Mouse (Mus musculus) heart, postnatal 0 days (tissue): ENCODE data around the gene Dcaf6. TPM values are rescaled to one million over a fixed set of nuclear protein-coding genes. Genes with fewer than 3 reads are reported as not detected.
A peak's percentile ranks its signal among the peaks of the same experiment; 100 is the strongest.

Experiments
- ATAC-seq: fragments of 200-750 bp; cut with Nextera tagmentation; 2 replicates; pipeline ENCODE4 v1.8.0; 2017; ENCODE audit warnings: low read depth, moderate number of reproducible peaks, moderate library complexity; ENCODE audit not compliant: insufficient read depth
- DNase-seq: peaks from one replicate; pipeline ENCODE4 v3.0.0-alpha.2; 2016; ENCODE audit warnings: low spot score
- H3K27ac ChIP-seq: fragments of 300-500 bp; sonication (generic); 2 replicates; pipeline ENCODE4 v1.5.1; 2014; ENCODE audit warnings: low read depth, mild to moderate bottlenecking
- H3K27me3 ChIP-seq: fragments of 300-500 bp; sonication (generic); 2 replicates; pipeline ENCODE4 v1.6.1; 2014; ENCODE audit warnings: low read length, mixed read lengths; ENCODE audit not compliant: control insufficient read depth, insufficient read depth
- H3K36me3 ChIP-seq: fragments of 300-500 bp; sonication (generic); replicated peaks from 2 replicates; pipeline ENCODE4 v1.6.1; 2014; ENCODE audit warnings: low read length, mixed read lengths; ENCODE audit not compliant: control insufficient read depth, insufficient read depth
- H3K4me1 ChIP-seq: fragments of 300-500 bp; sonication (generic); 2 replicates; pipeline ENCODE4 v1.6.1; 2014; ENCODE audit warnings: antibody characterized with exemption; ENCODE audit not compliant: control insufficient read depth, insufficient read depth
- H3K4me2 ChIP-seq: fragments of 300-500 bp; sonication (generic); 2 replicates; pipeline ENCODE4 v1.6.1; 2014; ENCODE audit warnings: low read depth, mild to moderate bottlenecking, low read length, moderate library complexity
- H3K4me3 ChIP-seq: fragments of 300-500 bp; sonication (generic); 2 replicates; pipeline ENCODE4 v1.5.1; 2014; ENCODE audit warnings: low read depth, low read length
- H3K9ac ChIP-seq: fragments of 300-500 bp; sonication (generic); replicated peaks from 2 replicates; pipeline ENCODE4 v1.6.1; 2014; ENCODE audit warnings: low read depth, low read length, mixed read lengths
- H3K9me3 ChIP-seq: fragments of 300-500 bp; sonication (generic); replicated peaks from 2 replicates; pipeline ENCODE4 v1.6.1; 2016; ENCODE audit warnings: low read length; ENCODE audit not compliant: control insufficient read depth
- CTCF ChIP-seq: IDR thresholded peaks from 2 replicates; pipeline ENCODE4 v1.5.1; 2016; ENCODE audit warnings: antibody characterized with exemption, control low read depth, low read depth
- EP300 ChIP-seq: IDR thresholded peaks from 2 replicates; pipeline ENCODE4 v1.6.1; 2016; ENCODE audit warnings: antibody characterized with exemption, low read depth
- WGBS: fragments of 180-500 bp; shearing (Covaris S2); extraction: QIAGEN DNeasy Blood & Tissue Kit; methylation state at CpG from one replicate; pipeline ENCODE4 v1.1.7; 2014; 5-methylcytosine and 5-hydroxymethylcytosine counted together
- polyA plus RNA-seq: library from polyadenylated mRNA; unstranded; fragments of >200 nt; fragmentation: Nextera tagmentation; extraction: Ambion mirVana; gene quantifications from 2 replicates; pipeline ENCODE4 v1.2.1, GENCODE M21; 2015
- total RNA-seq: library from RNA; depleted of rRNA; stranded (reverse); fragments of >200 nt; gene quantifications from 2 replicates; pipeline ENCODE4 v1.2.3, GENCODE M21; 2014; ENCODE audit warnings: low replicate concordance; rRNA removed

The Dcaf6 gene
- total and polyA plus RNA-seq, 2 experiments from 2014 or later, result 21.5 to 24.1 TPM

- Histone ChIP-seq H3K36me3 (no peaks in the 10 kb centered on the region), H3K4me1 (peaks cover 6% of the 10 kb centered on the region), H3K4me2 (no peak overlapping the region), H3K27ac (no peak overlapping the region), H3K4me3 (no peak overlapping the region), H3K9ac (no peak overlapping the region), H3K9me3 (no peaks in the 10 kb centered on the region), H3K27me3 (no peaks in the 10 kb centered on the region)
- no peak for DNase-seq
- ATAC-seq, result no peak
- no peak for TF ChIP-seq EP300
- no peak for TF ChIP-seq CTCF
- 71% methylated on average over 7 of the region's 7 CpGs for WGBS
These were observed 176.2 kb downstream of the Dcaf6 start for GRCm38 (mm10) chr1:165284096-165284495.

GRCm38 (mm10) chr1:165282967-165283345 is 177.3 kb downstream of the Dcaf6 start:
- Histone ChIP-seq H3K4me1 (peaks cover 6% of the 10 kb centered on the region), H3K9ac (no peak overlapping the region), H3K9me3 (no peaks in the 10 kb centered on the region), H3K27ac (no peak overlapping the region), H3K4me3 (peak overlapping the region; percentile 79; the same call in 1 of the 2 replicates), H3K27me3 (no peaks in the 10 kb centered on the region), H3K36me3 (no peaks in the 10 kb centered on the region), H3K4me2 (peak overlapping the region; percentile 100)
- DNase-seq, result no peak
- ATAC-seq, result no peak
- TF ChIP-seq EP300 (no peak), CTCF (no peak)
- 19% methylated on average over 7 of the region's 7 CpGs for WGBS

- TF ChIP-seq EP300, result no peak
- no peak for TF ChIP-seq CTCF
- Histone ChIP-seq H3K4me2 (peak overlapping the region; percentile 100), H3K27ac (peak overlapping the region; percentile 46), H3K36me3 (no peaks in the 10 kb centered on the region), H3K27me3 (no peaks in the 10 kb centered on the region), H3K9me3 (no peaks in the 10 kb centered on the region), H3K4me3 (peak overlapping the region; percentile 79), H3K4me1 (peaks cover 6% of the 10 kb centered on the region), H3K9ac (peak overlapping the region; percentile 63)
- no peak for DNase-seq
- WGBS, result 1% methylated on average over 35 of the region's 35 CpGs
- ATAC-seq, result peak; percentile 36
These were observed 177.9 kb downstream of the Dcaf6 start for GRCm38 (mm10) chr1:165282222-165282966.

GRCm38 (mm10) chr1:165281351-165282221 is 178.7 kb downstream of the Dcaf6 start:
- WGBS, result under 1% methylated on average over 46 of the region's 71 CpGs
- no peaks in the 10 kb centered on the region for H3K27me3 ChIP-seq
- DNase-seq (peak; percentile 58), ATAC-seq (peak; percentile 80)
- peaks cover 6% of the 10 kb centered on the region for H3K4me1 ChIP-seq
- H3K9ac ChIP-seq, result peak overlapping the region; percentile 63
- no peaks in the 10 kb centered on the region for H3K9me3 ChIP-seq
- H3K4me3 ChIP-seq, result peak overlapping the region; percentile 79
- peak overlapping the region; percentile 100 for H3K4me2 ChIP-seq
- no peak for TF ChIP-seq EP300
- no peak for TF ChIP-seq CTCF
- H3K36me3 ChIP-seq, result no peaks in the 10 kb centered on the region
- H3K27ac ChIP-seq, result peak overlapping the region; percentile 46

- Histone ChIP-seq H3K4me3 (no peak overlapping the region), H3K4me1 (peaks cover 6% of the 10 kb centered on the region), H3K4me2 (peak overlapping the region; percentile 100), H3K9ac (no peak overlapping the region), H3K27me3 (no peaks in the 10 kb centered on the region), H3K36me3 (no peaks in the 10 kb centered on the region), H3K27ac (no peak overlapping the region), H3K9me3 (no peaks in the 10 kb centered on the region)
- no peak for ATAC-seq
- DNase-seq, result no peak
- TF ChIP-seq EP300 (no peak), CTCF (no peak)
- 83% methylated on average over 10 of the region's 10 CpGs for WGBS
These were observed 179.5 kb downstream of the Dcaf6 start for GRCm38 (mm10) chr1:165280741-165281140.

Other genes starting within 250 kb of the Dcaf6 start
- 11.7 and 24.8 TPM in 2 replicates for gene Tiprl, start 223.5 kb downstream of the Dcaf6 start, total RNA-seq
- 84.7 and 85.5 TPM in 2 replicates for gene Tiprl, start 223.5 kb downstream of the Dcaf6 start, polyA plus RNA-seq
- 2.5 and 4.8 TPM in 2 replicates for gene Gpr161, start 164.7 kb downstream of the Dcaf6 start, total RNA-seq
- gene Gpr161, start 164.7 kb downstream of the Dcaf6 start, polyA plus RNA-seq, result 0.19 and 0.31 TPM in 2 replicates
- gene Mpc2, start 162 bp upstream of the Dcaf6 start, total RNA-seq, result 299 and 382 TPM in 2 replicates
- 840 and 915 TPM in 2 replicates for gene Mpc2, start 162 bp upstream of the Dcaf6 start, polyA plus RNA-seq
- gene Adcy10, start 24.7 kb upstream of the Dcaf6 start, total RNA-seq, result not detected in 2 replicates
- not detected in 2 replicates for gene Adcy10, start 24.7 kb upstream of the Dcaf6 start, polyA plus RNA-seq
- 16.6 and 17.9 TPM in 2 replicates for gene Mpzl1, start 174.1 kb upstream of the Dcaf6 start, total RNA-seq
- 57.1 and 57.5 TPM in 2 replicates for gene Mpzl1, start 174.1 kb upstream of the Dcaf6 start, polyA plus RNA-seq
- gene Rcsd1, start 249.3 kb upstream of the Dcaf6 start, total RNA-seq, result 88.6 and 94.0 TPM in 2 replicates
- gene Rcsd1, start 249.3 kb upstream of the Dcaf6 start, polyA plus RNA-seq, result 103 and 116 TPM in 2 replicates